ENCODE assay signal across 8 mouse cellular contexts in genomic region chr1:91251927-91252326, GRCm38 (mm10). TPM values are rescaled to one million over a fixed set of nuclear protein-coding genes. Genes with fewer than 3 reads are reported as not detected.
DNase-seq lines count a peak whose midpoint lies in the region; ATAC-seq lines count a peak whose summit lies in the region.

No protein-coding gene starts in this region.

- H3K27me3 ChIP-seq in heart, embryonic 12.5 days (replicated peaks) = no peaks in the 10 kb centered on the region
- no peaks in the 10 kb centered on the region for H3K27me3 ChIP-seq in heart, embryonic 14.5 days (ENCODE audit: control insufficient read depth, insufficient read depth, low read length)
- H3K27me3 ChIP-seq in limb, embryonic 15.5 days = no peaks in the 10 kb centered on the region
- no peaks in the 10 kb centered on the region for H3K27me3 ChIP-seq in neural tube, embryonic 13.5 days

- peaks cover 8% of the 10 kb centered on the region for H3K36me3 ChIP-seq in heart, embryonic 12.5 days
- H3K36me3 ChIP-seq in heart, embryonic 14.5 days (ENCODE audit: control insufficient read depth, insufficient read depth, low read length) = peaks cover 21% of the 10 kb centered on the region
- peaks cover 4% of the 10 kb centered on the region; the same call in 1 of the 2 replicates for H3K36me3 ChIP-seq in limb, embryonic 15.5 days
- H3K36me3 ChIP-seq in neural tube, embryonic 13.5 days = peaks cover 16% of the 10 kb centered on the region

- H3K4me3 ChIP-seq in heart, embryonic 12.5 days = peak overlapping the region; percentile 21; the same call in 1 of the 2 replicates
- H3K4me3 ChIP-seq in heart, embryonic 14.5 days (ENCODE audit: control insufficient read depth in 1 of 2, insufficient read depth in 1 of 2, low read depth in 1 of 2, low read length in 2 of 2) = peak overlapping the region in 1 of 2 experiments; percentile 99; a peak in 1 of 4 replicates
- no peak overlapping the region for H3K4me3 ChIP-seq in limb, embryonic 15.5 days
- peak overlapping the region; percentile 100; the same call in 1 of the 2 replicates for H3K4me3 ChIP-seq in neural tube, embryonic 13.5 days

- H3K4me1 ChIP-seq in heart, embryonic 12.5 days (replicated peaks) = peaks cover 36% of the 10 kb centered on the region
- peaks cover 14 to 41% of the 10 kb centered on the region in 2 experiments for H3K4me1 ChIP-seq in heart, embryonic 14.5 days (ENCODE audit: control insufficient read depth in 2 of 2, insufficient read depth in 2 of 2, low read length in 2 of 2)
- peaks cover 23% of the 10 kb centered on the region for H3K4me1 ChIP-seq in limb, embryonic 15.5 days
- peaks cover 37% of the 10 kb centered on the region for H3K4me1 ChIP-seq in neural tube, embryonic 13.5 days (replicated peaks)

- DNase-seq in heart, adult 9 months (ENCODE audit: low spot score in 2 of 2) = no peak
- peak; percentile 30 for DNase-seq in ZHBTc4 (ENCODE audit: low read depth, low spot score)
- DNase-seq in gastrocnemius, postnatal 14 days = no peak
- DNase-seq in adrenal gland, adult 18-20 months (ENCODE audit: low spot score in 2 of 2) = no peak

- intact Hi-C loops in gastrocnemius, postnatal 14 days (cut with DNase I; ENCODE audit: low total_unique reads) = no loop called here

- H3K9ac ChIP-seq in heart, embryonic 12.5 days = peak overlapping the region; percentile 39; the same call in 1 of the 2 replicates
- H3K9ac ChIP-seq in heart, embryonic 14.5 days (ENCODE audit: low read length) = peak overlapping the region; percentile 99
- H3K9ac ChIP-seq in limb, embryonic 15.5 days = no peak overlapping the region
- peak overlapping the region; percentile 99; the same call in 1 of the 2 replicates for H3K9ac ChIP-seq in neural tube, embryonic 13.5 days

- no peak overlapping the region for H3K27ac ChIP-seq in heart, embryonic 12.5 days (ENCODE audit: poor library complexity, severe bottlenecking)
- no peak overlapping the region for H3K27ac ChIP-seq in heart, embryonic 14.5 days (replicated peaks in 1 of 2; ENCODE audit: control insufficient read depth in 1 of 2, insufficient read depth in 1 of 2, low read depth in 2 of 2, low read length in 2 of 2)
- H3K27ac ChIP-seq in limb, embryonic 15.5 days = no peak overlapping the region
- H3K27ac ChIP-seq in neural tube, embryonic 13.5 days (replicated peaks) = no peak overlapping the region

- WGBS in heart, embryonic 12.5 days = 42% methylated on average over 8 of the region's 8 CpGs
- WGBS in heart, embryonic 14.5 days = 36% methylated on average over 8 of the region's 8 CpGs
- 62% methylated on average over 8 of the region's 8 CpGs for WGBS in limb, embryonic 15.5 days
- WGBS in neural tube, embryonic 13.5 days = 68% methylated on average over 8 of the region's 8 CpGs

- H3K9me3 ChIP-seq in heart, embryonic 12.5 days (replicated peaks) = no peaks in the 10 kb centered on the region
- H3K9me3 ChIP-seq in heart, embryonic 14.5 days (ENCODE audit: control insufficient read depth, low read length) = no peaks in the 10 kb centered on the region
- no peaks in the 10 kb centered on the region for H3K9me3 ChIP-seq in limb, embryonic 15.5 days
- H3K9me3 ChIP-seq in neural tube, embryonic 13.5 days = no peaks in the 10 kb centered on the region

- no peak for ATAC-seq in heart, embryonic 12.5 days (ENCODE audit: insufficient number of reproducible peaks, low FRiP score)
- ATAC-seq in heart, embryonic 14.5 days (ENCODE audit: insufficient number of reproducible peaks, insufficient read depth, low FRiP score, low read depth) = no peak
- ATAC-seq in limb, embryonic 15.5 days (ENCODE audit: insufficient number of reproducible peaks, low FRiP score, low TSS enrichment, low read depth) = no peak
- ATAC-seq in neural tube, embryonic 13.5 days (ENCODE audit: low read depth) = no peak

- H3K4me2 ChIP-seq in heart, embryonic 12.5 days = peak overlapping the region; percentile 86
- H3K4me2 ChIP-seq in heart, embryonic 14.5 days (ENCODE audit: low read length) = peak overlapping the region; percentile 84
- peak overlapping the region; percentile 70 for H3K4me2 ChIP-seq in limb, embryonic 15.5 days
- H3K4me2 ChIP-seq in neural tube, embryonic 13.5 days = peak overlapping the region; percentile 90

RNA-seq across cellular contexts. Expression of gene Ube2f, which starts 1.8 kb away (rescaled TPM):
- 65.2 and 66.5 TPM in 2 replicates for polyA plus RNA-seq in heart, embryonic 12.5 days (2016; fragmentation: Nextera tagmentation; extraction: Ambion mirVana)
- polyA plus RNA-seq in heart, embryonic 14.5 days (2014; fragmentation: Nextera tagmentation; extraction: Ambion mirVana) = 63.5 and 67.6 TPM in 2 replicates
- 64.1 and 64.4 TPM in 2 replicates for polyA plus RNA-seq in limb, embryonic 15.5 days (2015; fragmentation: Nextera tagmentation; extraction: Ambion mirVana)
- 67.7 and 68.8 TPM in 2 replicates for polyA plus RNA-seq in neural tube, embryonic 13.5 days (2015; fragmentation: Nextera tagmentation; extraction: Ambion mirVana)
- total RNA-seq in gastrocnemius, postnatal 14 days (2021) = 10 to 100 TPM; 55.9 to 59.7 TPM
- total RNA-seq in adrenal gland, adult 18-20 months (2021) = 100 to 1,000 TPM in 1 of 2 experiments, 10 to 100 TPM in 1; 92.7 to 117 TPM

RNA-seq across cellular contexts. Expression of gene Scly, which starts 46.2 kb away (rescaled TPM):
- 14.8 and 14.9 TPM in 2 replicates for polyA plus RNA-seq in heart, embryonic 12.5 days (2016; fragmentation: Nextera tagmentation; extraction: Ambion mirVana)
- polyA plus RNA-seq in heart, embryonic 14.5 days (2014; fragmentation: Nextera tagmentation; extraction: Ambion mirVana) = 10.6 and 12.1 TPM in 2 replicates
- 12.7 and 14.8 TPM in 2 replicates for polyA plus RNA-seq in limb, embryonic 15.5 days (2015; fragmentation: Nextera tagmentation; extraction: Ambion mirVana)
- 11.8 and 12.8 TPM in 2 replicates for polyA plus RNA-seq in neural tube, embryonic 13.5 days (2015; fragmentation: Nextera tagmentation; extraction: Ambion mirVana)
- total RNA-seq in gastrocnemius, postnatal 14 days (2021) = 10 to 100 TPM in 1 of 2 experiments, 1 to 10 TPM in 1; 9.5 to 10.2 TPM
- total RNA-seq in adrenal gland, adult 18-20 months (2021) = 10 to 100 TPM; 25.7 to 37.2 TPM
